Mouse (Mus musculus): Measurements from ENCODE around the gene Psg18. TPM values are rescaled to one million over a fixed set of nuclear protein-coding genes. Genes with fewer than 3 reads are reported as not detected.
"Not testable (repeated sequence)": the region's sequence is repeated elsewhere in the genome, so short reads cannot be mapped to it uniquely, and the experiment has no call there.

Psg18 gene
- polyA plus RNA-seq (2014; fragmentation: Nextera tagmentation; extraction: Ambion mirVana), result not detected in 2 replicates

GRCm38 (mm10) chr7:18354909-18355308, at the start of gene Psg18:
Psg18 (minus strand) TSS chr7:18355009.
- 69% methylated on average over 3 of the region's 3 CpGs for WGBS

GRCm38 (mm10) chr7:18403407-18403806, 48.6 kb upstream of the Psg18 start:
- 44% methylated on average over 11 of the region's 11 CpGs for WGBS
- DNase-seq (ENCODE audit: low spot score), result peak; percentile 3

More at GRCm38 (mm10) chr7:18354909-18355308, at the start of gene Psg18:
- H3K27me3 ChIP-seq (replicated peaks; ENCODE audit: control insufficient read depth, insufficient read depth, low read length); DNase-seq (ENCODE audit: low spot score); H3K4me1 ChIP-seq (ENCODE audit: control insufficient read depth, insufficient read depth, low read length); H3K9ac ChIP-seq (ENCODE audit: low read length); H3K9me3 ChIP-seq (replicated peaks; ENCODE audit: control insufficient read depth, low read length); ATAC-seq; H3K4me3 ChIP-seq (ENCODE audit: low read depth, low read length); H3K36me3 ChIP-seq (ENCODE audit: control insufficient read depth, insufficient read depth, low read length); H3K27ac ChIP-seq (ENCODE audit: low read depth, low read length); H3K4me2 ChIP-seq (ENCODE audit: low read length): not testable (repeated sequence)

GRCm38 (mm10) chr7:18402527-18403237, 47.9 kb upstream of the Psg18 start:
- 23% methylated on average over 34 of the region's 35 CpGs for WGBS
- peak; percentile 79 for ATAC-seq
- H3K4me2 ChIP-seq (ENCODE audit: low read length), result no peak overlapping the region

More at GRCm38 (mm10) chr7:18403407-18403806, 48.6 kb upstream of the Psg18 start:
- Histone ChIP-seq H3K9ac (ENCODE audit: low read length) (no peak overlapping the region), H3K9me3 (replicated peaks; ENCODE audit: control insufficient read depth, low read length) (peaks cover 4% of the 10 kb centered on the region; the same call in 1 of the 2 replicates), H3K4me2 (ENCODE audit: low read length) (no peak overlapping the region), H3K27me3 (replicated peaks; ENCODE audit: control insufficient read depth, insufficient read depth, low read length) (no peaks in the 10 kb centered on the region), H3K4me1 (ENCODE audit: control insufficient read depth, insufficient read depth, low read length) (no peaks in the 10 kb centered on the region), H3K27ac (ENCODE audit: low read depth, low read length) (no peak overlapping the region), H3K36me3 (ENCODE audit: control insufficient read depth, insufficient read depth, low read length) (no peaks in the 10 kb centered on the region), H3K4me3 (ENCODE audit: low read depth, low read length) (peak overlapping the region; percentile 20)
- ATAC-seq, result no peak

GRCm38 (mm10) chr7:18391483-18391882, 36.7 kb upstream of the Psg18 start:
- WGBS, result 88% methylated on average over 4 of the region's 4 CpGs
- not testable (repeated sequence) for H3K9ac ChIP-seq (ENCODE audit: low read length); H3K36me3 ChIP-seq (ENCODE audit: control insufficient read depth, insufficient read depth, low read length); H3K9me3 ChIP-seq (replicated peaks; ENCODE audit: control insufficient read depth, low read length); H3K27ac ChIP-seq (ENCODE audit: low read depth, low read length); ATAC-seq; H3K4me2 ChIP-seq (ENCODE audit: low read length); DNase-seq (ENCODE audit: low spot score); H3K27me3 ChIP-seq (replicated peaks; ENCODE audit: control insufficient read depth, insufficient read depth, low read length); H3K4me3 ChIP-seq (ENCODE audit: low read depth, low read length); H3K4me1 ChIP-seq (ENCODE audit: control insufficient read depth, insufficient read depth, low read length)

More at GRCm38 (mm10) chr7:18402527-18403237, 47.9 kb upstream of the Psg18 start:
- no peaks in the 10 kb centered on the region for H3K36me3 ChIP-seq (ENCODE audit: control insufficient read depth, insufficient read depth, low read length)
- H3K27ac ChIP-seq (ENCODE audit: low read depth, low read length), result no peak overlapping the region
- H3K4me3 ChIP-seq (ENCODE audit: low read depth, low read length), result peak overlapping the region; percentile 20
- peak; percentile 29 for DNase-seq (ENCODE audit: low spot score)
- peaks cover 4% of the 10 kb centered on the region; the same call in 1 of the 2 replicates for H3K9me3 ChIP-seq (replicated peaks; ENCODE audit: control insufficient read depth, low read length)
- no peaks in the 10 kb centered on the region for H3K4me1 ChIP-seq (ENCODE audit: control insufficient read depth, insufficient read depth, low read length)
- H3K27me3 ChIP-seq (replicated peaks; ENCODE audit: control insufficient read depth, insufficient read depth, low read length), result no peaks in the 10 kb centered on the region
- H3K9ac ChIP-seq (ENCODE audit: low read length), result no peak overlapping the region

GRCm38 (mm10) chr7:18378295-18378694, 23.5 kb upstream of the Psg18 start:
- ATAC-seq, result no peak
- Histone ChIP-seq H3K9ac (ENCODE audit: low read length) (no peak overlapping the region), H3K27me3 (replicated peaks; ENCODE audit: control insufficient read depth, insufficient read depth, low read length) (no peaks in the 10 kb centered on the region), H3K36me3 (ENCODE audit: control insufficient read depth, insufficient read depth, low read length) (no peaks in the 10 kb centered on the region), H3K9me3 (replicated peaks; ENCODE audit: control insufficient read depth, low read length) (peaks cover 7% of the 10 kb centered on the region; the same call in 1 of the 2 replicates), H3K4me1 (ENCODE audit: control insufficient read depth, insufficient read depth, low read length) (no peaks in the 10 kb centered on the region), H3K27ac (ENCODE audit: low read depth, low read length) (no peak overlapping the region), H3K4me2 (ENCODE audit: low read length) (no peak overlapping the region), H3K4me3 (ENCODE audit: low read depth, low read length) (no peak overlapping the region)
- WGBS, result 76% methylated on average over 1 of the region's 2 CpGs
- no peak for DNase-seq (ENCODE audit: low spot score)

GRCm38 (mm10) chr7:18335411-18335810, 19.4 kb downstream of the Psg18 start:
- H3K4me2 ChIP-seq (ENCODE audit: low read length); H3K9ac ChIP-seq (ENCODE audit: low read length); H3K27me3 ChIP-seq (replicated peaks; ENCODE audit: control insufficient read depth, insufficient read depth, low read length); H3K4me3 ChIP-seq (ENCODE audit: low read depth, low read length); H3K9me3 ChIP-seq (replicated peaks; ENCODE audit: control insufficient read depth, low read length); H3K36me3 ChIP-seq (ENCODE audit: control insufficient read depth, insufficient read depth, low read length); DNase-seq (ENCODE audit: low spot score); H3K4me1 ChIP-seq (ENCODE audit: control insufficient read depth, insufficient read depth, low read length); ATAC-seq; H3K27ac ChIP-seq (ENCODE audit: low read depth, low read length): not testable (repeated sequence)
- WGBS, result 72% methylated on average over 6 of the region's 6 CpGs

Other genes with a start within 250 kb of the Psg18 start
- gene Igfl3, start 178.5 kb downstream of the Psg18 start, polyA plus RNA-seq (2014; fragmentation: Nextera tagmentation; extraction: Ambion mirVana), result not detected in 2 replicates
- not detected in 2 replicates for gene Mill1, start 109.7 kb downstream of the Psg18 start, polyA plus RNA-seq (2014; fragmentation: Nextera tagmentation; extraction: Ambion mirVana)
- not detected in 2 replicates for gene Psg28, start 77.0 kb upstream of the Psg18 start, polyA plus RNA-seq (2014; fragmentation: Nextera tagmentation; extraction: Ambion mirVana)
- not detected in 2 replicates for gene Psg26, start 129.2 kb upstream of the Psg18 start, polyA plus RNA-seq (2014; fragmentation: Nextera tagmentation; extraction: Ambion mirVana)
- gene Psg25, start 177.3 kb upstream of the Psg18 start, polyA plus RNA-seq (2014; fragmentation: Nextera tagmentation; extraction: Ambion mirVana), result not detected in 2 replicates
- gene Psg27, start 212.3 kb upstream of the Psg18 start, polyA plus RNA-seq (2014; fragmentation: Nextera tagmentation; extraction: Ambion mirVana), result not detected in 2 replicates